Mouse (Mus musculus) testis, adult 2 months (tissue): ENCODE data around the gene Shank2.

ENCODE experiments used
- CTCF ChIP-seq: fragments of 200-500 bp; IDR thresholded peaks from 2 replicates; pipeline ENCODE4 v1.5.1; 2012; ENCODE audit warnings: low read depth, mild to moderate bottlenecking, inconsistent platforms, low read length, moderate library complexity; ENCODE audit not compliant: control insufficient read depth, insufficient read depth, insufficient replicate concordance
- POLR2A ChIP-seq: fragments of 200-500 bp; IDR thresholded peaks from 2 replicates; pipeline ENCODE4 v1.6.1; 2012; ENCODE audit warnings: low read depth, mild to moderate bottlenecking, inconsistent platforms, low read length, moderate library complexity; ENCODE audit not compliant: control insufficient read depth

DNA sequence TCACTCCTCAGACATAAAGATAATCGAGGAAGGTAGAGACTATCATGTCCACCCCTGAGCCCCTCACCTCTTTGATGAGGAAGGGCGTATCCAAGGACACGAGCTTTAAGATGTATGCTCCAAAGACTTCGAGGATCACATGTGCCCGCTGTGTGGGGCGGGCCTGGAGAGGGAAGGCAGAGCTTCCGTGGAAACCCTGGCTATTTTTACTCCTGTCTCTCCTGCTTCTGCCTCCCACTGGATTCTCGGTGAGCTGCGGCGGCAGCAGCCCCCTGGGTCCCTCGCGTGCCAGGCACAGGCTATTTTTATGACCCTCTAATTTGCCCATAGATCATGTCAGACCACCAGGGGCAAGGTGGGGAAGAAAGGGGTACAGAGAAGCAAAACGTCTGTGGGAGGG lies 235.1 kb downstream of the Shank2 start:
- TF ChIP-seq CTCF (no peak), POLR2A (no peak)
